Mouse (Mus musculus) midbrain, embryonic 15.5 days (tissue): ENCODE measurements around the gene Wdr95. TPM values are rescaled to one million over a fixed set of nuclear protein-coding genes. Genes with fewer than 3 reads are reported as not detected.

Experiments used
- polyA plus RNA-seq: library from polyadenylated mRNA; unstranded; fragments of >200 nt; fragmentation: Nextera tagmentation; extraction: Ambion mirVana; gene quantifications from 2 replicates; pipeline ENCODE4 v1.2.1, GENCODE M21; 2015

Wdr95 gene
- polyA plus RNA-seq, 1 experiment from 2014 or later = 0.14 TPM

Other genes with a start within 250 kb of the Wdr95 start
- 2.6 and 2.7 TPM in 2 replicates for gene Medag, start 116.9 kb upstream of the Wdr95 start, polyA plus RNA-seq
- gene Tex26, start 89.0 kb upstream of the Wdr95 start, polyA plus RNA-seq = 0.92 and 1.1 TPM in 2 replicates
- 103 and 105 TPM in 2 replicates for gene Hsph1, start 107.7 kb downstream of the Wdr95 start, polyA plus RNA-seq
- 14.7 and 15.7 TPM in 2 replicates for gene B3glct, start 149.6 kb downstream of the Wdr95 start, polyA plus RNA-seq